Mouse (Mus musculus): ENCODE results near the gene Crtc2.

- no peak for TF ChIP-seq CTCF (IDR thresholded peaks at IDR 0.05; ENCODE audit: control insufficient read depth, insufficient read depth, insufficient replicate concordance, low read depth, low read length)
- peak; percentile 41; the same call in 1 of the 2 replicates for TF ChIP-seq POLR2A (IDR thresholded peaks at IDR 0.05; ENCODE audit: control insufficient read depth, low read depth, low read length)
Observed at GRCm38 (mm10) chr3:90220531-90220951, 33.4 kb upstream of the Crtc2 start.

Data from testis, adult 2 months (tissue).